In genomic region chr10:94630771-94631280, GRCm38 (mm10) we compare ENCODE assay signal across 21 mouse cellular contexts.
"Had no signal": no experiment of that assay in that cellular context is flagged by ENCODE, and none has a peak within 500 bp of the region (broad histone marks: within the 10 kb centered on the region; RNA-seq: fewer than 3 reads in every experiment).

No protein-coding gene starts in this region.

- H3K4me2 ChIP-seq: kidney, embryonic 15.5 days; limb, embryonic 12.5 days; limb, embryonic 15.5 days; liver, embryonic 11.5 days; lung, embryonic 14.5 days; midbrain, embryonic 13.5 days had no signal

- H3K4me1 ChIP-seq: kidney, embryonic 15.5 days; limb, embryonic 12.5 days; limb, embryonic 15.5 days; midbrain, embryonic 13.5 days had no signal

- DNase-seq: kidney, adult 8-10 months; kidney, postnatal 10 days; kidney, postnatal 36 days; left cerebral cortex, postnatal 4 days; liver, postnatal 0 days; lung, embryonic 14.5 days; right cerebral cortex, adult 18-20 months; right cerebral cortex, postnatal 14 days; right cerebral cortex, postnatal 4 days; thymus, adult 2 months; thymus, postnatal 25 days had no signal

- ATAC-seq: liver, postnatal 0 days; lung, postnatal 0 days; midbrain, embryonic 13.5 days; midbrain, embryonic 16.5 days had no signal

- H3K9ac ChIP-seq: kidney, embryonic 15.5 days; limb, embryonic 12.5 days; limb, embryonic 15.5 days; liver, embryonic 14.5 days; liver, postnatal 0 days; lung, embryonic 14.5 days; midbrain, embryonic 13.5 days had no signal

- H3K27ac ChIP-seq: kidney, embryonic 15.5 days; limb, embryonic 12.5 days; limb, embryonic 15.5 days; liver, embryonic 14.5 days; macrophage; midbrain, embryonic 13.5 days; stomach, postnatal 0 days had no signal

- H3K9me3 ChIP-seq: kidney, embryonic 15.5 days; limb, embryonic 12.5 days; limb, embryonic 15.5 days; midbrain, embryonic 13.5 days had no signal

- H3K4me3 ChIP-seq: kidney, embryonic 15.5 days; limb, embryonic 12.5 days; limb, embryonic 15.5 days; midbrain, embryonic 13.5 days had no signal

- H3K27me3 ChIP-seq: limb, embryonic 12.5 days; limb, embryonic 15.5 days; midbrain, embryonic 13.5 days had no signal

- H3K36me3 ChIP-seq: kidney, embryonic 15.5 days; limb, embryonic 12.5 days; limb, embryonic 15.5 days; midbrain, embryonic 13.5 days had no signal
